Mouse (Mus musculus) megakaryocyte progenitor cell, adult 5-6 weeks (primary cell): ENCODE measurements around the gene Pank1. TPM values are rescaled to one million over a fixed set of nuclear protein-coding genes. Genes with fewer than 3 reads are reported as not detected.

ENCODE experiments used
- total RNA-seq, 2 experiments: library from RNA; stranded (forward) in 1 of 2; stranded (reverse) in 1 of 2; fragments of 157-497, 149-512 nt in 1 of 2; fragments of 200-1000 nt in 1 of 2; gene quantifications; 2 replicates each; pipeline versions ENCODE4 v1.2.3 to v1.2.4; 2015 to 2017

Pank1 gene
- total RNA-seq, 2 experiments from 2014 or later, result 5.1 to 16.2 TPM

Other genes with a start within 250 kb of the Pank1 start
- gene Ifit1bl2, start 238.7 kb downstream of the Pank1 start, total RNA-seq (2015), result not detected in 2 replicates
- 0.27 and 0.83 TPM in 2 replicates for gene Ifit1bl2, start 238.7 kb downstream of the Pank1 start, total RNA-seq (2017)
- 1.5 and 2.1 TPM in 2 replicates for gene Ifit1, start 238.6 kb downstream of the Pank1 start, total RNA-seq (2015)
- gene Ifit1, start 238.6 kb downstream of the Pank1 start, total RNA-seq (2017), result 1.0 and 1.1 TPM in 2 replicates
- gene Slc16a12, start 132.2 kb downstream of the Pank1 start, total RNA-seq (2015), result not detected in 2 replicates
- gene Slc16a12, start 132.2 kb downstream of the Pank1 start, total RNA-seq (2017), result not detected in 2 replicates
- gene Kif20b, start 42.9 kb upstream of the Pank1 start, total RNA-seq (2015), result 95.1 and 126 TPM in 2 replicates
- gene Kif20b, start 42.9 kb upstream of the Pank1 start, total RNA-seq (2017), result 108 and 128 TPM in 2 replicates